Mouse (Mus musculus): Measurements from ENCODE around the gene Spin1. TPM values are rescaled to one million over a fixed set of nuclear protein-coding genes. Genes with fewer than 3 reads are reported as not detected.

The Spin1 gene
- polyA plus RNA-seq, 1 experiment = 11.7 TPM

GRCm38 (mm10) chr13:51136996-51137701, 36.5 kb downstream of the Spin1 start:
- TF ChIP-seq CTCF (IDR thresholded peaks at IDR 0.05; ENCODE audit: extremely low read depth, insufficient read length, insufficient replicate concordance, low read depth, low read length) = no peak
- no peak for TF ChIP-seq POLR2A (IDR thresholded peaks at IDR 0.05; ENCODE audit: low read depth, low read length)
- Histone ChIP-seq H3K27ac (ENCODE audit: insufficient read depth, low read depth, low read length) (peak overlapping the region; percentile 55; the same call in 1 of the 2 replicates), H3K27me3 (ENCODE audit: control insufficient read depth, insufficient read depth, low read length) (no peaks in the 10 kb centered on the region), H3K36me3 (ENCODE audit: control insufficient read depth, insufficient read depth, low read length) (peaks cover 14% of the 10 kb centered on the region), H3K4me3 (ENCODE audit: low read depth, low read length) (no peak overlapping the region), H3K4me1 (ENCODE audit: control insufficient read depth, insufficient read depth, insufficient read length, low read length) (peaks cover 13% of the 10 kb centered on the region; the same call in 1 of the 2 replicates)
- WGBS = 29% methylated on average over 2 of the region's 2 CpGs

DNA sequence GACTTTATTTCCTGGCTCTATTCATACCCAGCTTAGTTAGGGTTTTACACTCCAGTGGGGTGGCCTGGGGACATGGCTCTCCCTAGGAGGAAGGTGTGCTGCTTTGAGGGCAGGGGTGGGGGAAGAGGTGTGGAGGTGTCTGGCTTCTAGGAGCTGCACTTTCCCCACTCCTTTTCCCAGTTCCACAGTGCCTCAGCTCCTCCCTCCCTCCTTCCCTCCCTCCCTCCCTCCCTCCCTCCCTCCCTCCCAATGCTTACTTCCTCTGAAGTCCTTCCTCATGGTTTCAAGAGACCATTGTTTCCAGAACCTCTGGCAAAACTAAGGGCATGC, 37.0 kb downstream of the Spin1 start:
- H3K4me3 ChIP-seq (ENCODE audit: low read depth, low read length) = no peak overlapping the region
- no peaks in the 10 kb centered on the region for H3K27me3 ChIP-seq (ENCODE audit: control insufficient read depth, insufficient read depth, low read length)
- H3K27ac ChIP-seq (ENCODE audit: insufficient read depth, low read depth, low read length) = peak overlapping the region; percentile 55; the same call in 1 of the 2 replicates
- H3K36me3 ChIP-seq (ENCODE audit: control insufficient read depth, insufficient read depth, low read length) = peaks cover 16% of the 10 kb centered on the region
- H3K4me1 ChIP-seq (ENCODE audit: control insufficient read depth, insufficient read depth, insufficient read length, low read length) = peaks cover 13% of the 10 kb centered on the region; the same call in 1 of the 2 replicates
- TF ChIP-seq CTCF (IDR thresholded peaks at IDR 0.05; ENCODE audit: extremely low read depth, insufficient read length, insufficient replicate concordance, low read depth, low read length) (no peak), POLR2A (IDR thresholded peaks at IDR 0.05; ENCODE audit: low read depth, low read length) (no peak)

DNA sequence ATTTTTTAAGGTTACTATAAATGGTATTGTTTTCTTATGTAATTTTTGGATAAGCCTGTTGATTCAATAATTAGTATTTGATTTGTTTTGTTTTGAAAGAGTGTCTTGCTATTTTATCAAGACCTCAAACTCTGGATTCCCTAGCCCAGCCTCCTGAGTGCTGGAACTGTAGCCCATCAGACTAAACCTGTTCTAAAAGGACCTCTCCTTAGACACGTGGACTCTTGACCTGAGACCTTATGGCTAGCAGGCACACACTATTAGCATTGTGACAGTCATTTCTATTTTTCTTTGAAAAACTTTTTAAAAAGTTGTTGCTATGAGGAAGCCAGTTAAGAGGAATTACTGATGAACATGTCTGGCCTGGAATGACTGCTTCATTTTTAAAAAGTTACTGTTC, 46.4 kb downstream of the Spin1 start:
- Histone ChIP-seq H3K27me3 (ENCODE audit: control insufficient read depth, insufficient read depth, low read length) (no peaks in the 10 kb centered on the region), H3K4me3 (ENCODE audit: low read depth, low read length) (no peak overlapping the region), H3K36me3 (ENCODE audit: control insufficient read depth, insufficient read depth, low read length) (peaks cover 35% of the 10 kb centered on the region), H3K27ac (ENCODE audit: insufficient read depth, low read depth, low read length) (no peak overlapping the region), H3K4me1 (ENCODE audit: control insufficient read depth, insufficient read depth, insufficient read length, low read length) (no peaks in the 10 kb centered on the region)
- TF ChIP-seq CTCF (IDR thresholded peaks at IDR 0.05; ENCODE audit: extremely low read depth, insufficient read length, insufficient replicate concordance, low read depth, low read length) (no peak), POLR2A (IDR thresholded peaks at IDR 0.05; ENCODE audit: low read depth, low read length) (no peak)
- WGBS = 21% methylated on average over 1 of the region's 1 CpGs

DNA sequence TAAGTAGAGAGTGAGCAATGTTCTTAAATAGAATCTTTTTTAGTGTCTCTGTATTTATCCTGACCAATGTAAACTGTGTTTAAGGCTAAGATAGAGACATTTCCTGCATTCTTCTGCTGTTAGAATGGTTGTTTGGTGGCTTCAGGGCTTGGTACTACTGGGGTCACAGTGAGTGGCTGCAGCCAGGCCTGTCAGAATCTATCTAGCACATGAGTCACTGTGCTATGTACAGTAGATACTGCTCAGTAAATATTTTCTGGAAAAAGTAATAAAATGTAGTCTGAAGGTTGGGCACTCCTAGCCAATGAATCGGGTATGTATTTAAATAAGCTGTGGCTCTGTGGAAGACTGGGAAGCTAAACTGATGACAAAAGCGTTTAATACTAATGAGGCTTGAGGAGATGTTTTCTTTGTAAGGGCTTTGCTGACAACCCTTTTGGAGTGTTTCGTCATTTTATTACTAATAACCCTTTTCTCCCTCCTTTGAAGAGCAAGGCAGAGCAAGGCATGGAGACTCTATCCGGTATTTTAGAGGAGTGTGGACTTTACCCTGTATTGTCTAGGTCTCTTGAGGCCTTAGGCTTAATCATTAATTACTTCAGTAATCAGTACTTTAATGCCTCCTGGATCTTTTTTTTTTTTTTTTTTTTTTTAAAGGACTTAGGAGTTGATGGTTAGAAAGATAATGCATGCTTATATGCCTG, 52.4 kb downstream of the Spin1 start:
- WGBS = 29% methylated on average over 4 of the region's 4 CpGs
- H3K27ac ChIP-seq (ENCODE audit: insufficient read depth, low read depth, low read length) = peak overlapping the region; percentile 87
- peaks cover 11% of the 10 kb centered on the region for H3K36me3 ChIP-seq (ENCODE audit: control insufficient read depth, insufficient read depth, low read length)
- no peak for TF ChIP-seq CTCF (IDR thresholded peaks at IDR 0.05; ENCODE audit: extremely low read depth, insufficient read length, insufficient replicate concordance, low read depth, low read length)
- no peak for TF ChIP-seq POLR2A (IDR thresholded peaks at IDR 0.05; ENCODE audit: low read depth, low read length)
- H3K4me3 ChIP-seq (ENCODE audit: low read depth, low read length) = no peak overlapping the region
- H3K27me3 ChIP-seq (ENCODE audit: control insufficient read depth, insufficient read depth, low read length) = no peaks in the 10 kb centered on the region
- peaks cover 9% of the 10 kb centered on the region for H3K4me1 ChIP-seq (ENCODE audit: control insufficient read depth, insufficient read depth, insufficient read length, low read length)

DNA sequence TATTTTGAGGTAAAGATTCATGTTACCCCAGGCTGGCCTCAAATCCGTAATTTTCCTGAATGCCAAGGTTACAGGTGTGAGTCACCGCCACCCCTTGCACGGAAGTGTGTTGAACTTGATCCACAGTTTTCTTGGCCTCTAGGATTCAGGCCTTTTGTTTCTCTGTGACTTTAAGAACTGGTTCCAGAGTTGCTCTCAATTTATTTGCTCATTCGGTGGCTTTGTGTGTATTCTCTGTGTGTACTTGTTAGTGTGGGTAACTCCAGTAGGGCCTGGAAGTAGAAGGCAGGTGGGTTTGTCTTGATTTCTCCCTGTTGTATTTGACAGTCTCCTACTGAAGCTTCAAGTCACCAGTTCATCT, 53.0 kb downstream of the Spin1 start:
- H3K27ac ChIP-seq (ENCODE audit: insufficient read depth, low read depth, low read length) = peak overlapping the region; percentile 87
- H3K36me3 ChIP-seq (ENCODE audit: control insufficient read depth, insufficient read depth, low read length) = peaks cover 10% of the 10 kb centered on the region
- H3K27me3 ChIP-seq (ENCODE audit: control insufficient read depth, insufficient read depth, low read length) = no peaks in the 10 kb centered on the region
- peaks cover 9% of the 10 kb centered on the region for H3K4me1 ChIP-seq (ENCODE audit: control insufficient read depth, insufficient read depth, insufficient read length, low read length)
- 29% methylated on average over 4 of the region's 4 CpGs for WGBS
- no peak overlapping the region for H3K4me3 ChIP-seq (ENCODE audit: low read depth, low read length)
- TF ChIP-seq CTCF (IDR thresholded peaks at IDR 0.05; ENCODE audit: extremely low read depth, insufficient read length, insufficient replicate concordance, low read depth, low read length) = no peak
- no peak for TF ChIP-seq POLR2A (IDR thresholded peaks at IDR 0.05; ENCODE audit: low read depth, low read length)

- Histone ChIP-seq H3K4me3 (ENCODE audit: low read depth, low read length) (no peak overlapping the region), H3K27ac (ENCODE audit: insufficient read depth, low read depth, low read length) (0 out of 2 replicates have a peak overlapping the region, but pooled peaks have one; percentile 3), H3K4me1 (ENCODE audit: control insufficient read depth, insufficient read depth, insufficient read length, low read length) (peaks cover 9% of the 10 kb centered on the region), H3K36me3 (ENCODE audit: control insufficient read depth, insufficient read depth, low read length) (peaks cover 3% of the 10 kb centered on the region), H3K27me3 (ENCODE audit: control insufficient read depth, insufficient read depth, low read length) (no peaks in the 10 kb centered on the region)
- no peak for TF ChIP-seq POLR2A (IDR thresholded peaks at IDR 0.05; ENCODE audit: low read depth, low read length)
- no peak for TF ChIP-seq CTCF (IDR thresholded peaks at IDR 0.05; ENCODE audit: extremely low read depth, insufficient read length, insufficient replicate concordance, low read depth, low read length)
- 81% methylated on average over 15 of the region's 15 CpGs for WGBS
Measured at GRCm38 (mm10) chr13:51155178-51156013, 54.7 kb downstream of the Spin1 start.

GRCm38 (mm10) chr13:51156014-51156386, 55.3 kb downstream of the Spin1 start:
- Histone ChIP-seq H3K4me1 (ENCODE audit: control insufficient read depth, insufficient read depth, insufficient read length, low read length) (peaks cover 9% of the 10 kb centered on the region), H3K27ac (ENCODE audit: insufficient read depth, low read depth, low read length) (0 out of 2 replicates have a peak overlapping the region, but pooled peaks have one; percentile 3), H3K36me3 (ENCODE audit: control insufficient read depth, insufficient read depth, low read length) (peaks cover 3% of the 10 kb centered on the region), H3K4me3 (ENCODE audit: low read depth, low read length) (no peak overlapping the region), H3K27me3 (ENCODE audit: control insufficient read depth, insufficient read depth, low read length) (no peaks in the 10 kb centered on the region)
- TF ChIP-seq CTCF (IDR thresholded peaks at IDR 0.05; ENCODE audit: extremely low read depth, insufficient read length, insufficient replicate concordance, low read depth, low read length) = no peak
- no peak for TF ChIP-seq POLR2A (IDR thresholded peaks at IDR 0.05; ENCODE audit: low read depth, low read length)
- WGBS = 95% methylated on average over 6 of the region's 6 CpGs

Measured in small intestine, adult 2 months (tissue).